Mouse (Mus musculus): ENCODE measurements at regions not wholly inside any gene's neighbourhood (a gene's known extent, or its start where the extent isn't known, plus 50 kb on each side); places are given as distances from the start of the nearest gene placed in this dataset.

GRCm38 (mm10) chr17:74920056-74920455 is 85.3 kb upstream of the Ltbp1 start:
- peak; percentile 51 for DNase-seq

DNA sequence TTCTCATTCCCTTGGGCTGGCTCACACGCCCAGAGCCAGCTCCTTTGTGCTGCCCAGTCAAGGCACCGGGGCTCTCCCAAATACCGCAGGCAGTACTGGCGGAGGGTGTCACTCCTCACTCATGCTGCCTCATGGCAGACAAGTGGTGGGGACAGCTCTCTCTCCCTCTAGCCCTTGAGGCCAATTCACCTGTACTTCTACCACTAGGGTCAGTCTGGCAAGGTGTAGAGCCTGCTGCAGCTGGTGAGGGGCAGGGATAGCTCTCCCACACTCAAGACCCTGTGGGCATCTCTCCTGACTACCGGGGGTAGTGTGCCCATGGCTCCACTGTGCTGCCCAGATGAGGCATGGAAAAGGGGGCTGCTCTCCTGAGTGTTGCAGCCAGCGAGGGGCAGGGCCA is 84.0 kb upstream of the Ltbp1 start:
- DNase-seq = no peak

DNA sequence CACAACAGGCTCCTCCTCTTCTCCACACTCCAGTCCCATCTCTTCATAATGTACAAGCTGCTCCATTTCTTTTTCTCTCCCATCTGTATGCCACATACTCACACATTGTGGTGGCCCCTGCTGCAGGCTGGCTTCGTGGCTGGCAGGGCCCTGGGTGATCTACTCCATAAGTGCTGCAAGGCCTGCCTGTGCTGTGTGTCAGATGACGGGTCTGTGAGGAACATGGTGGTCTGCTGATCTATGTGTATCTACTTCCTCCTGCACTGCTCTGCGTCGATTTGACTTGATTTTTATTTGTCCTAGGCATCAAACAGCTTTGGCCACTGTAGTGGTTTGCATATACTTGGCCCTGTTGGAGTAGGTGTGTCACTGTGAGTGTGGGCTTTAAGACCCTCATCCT is 83.4 kb upstream of the Ltbp1 start:
- no peak for DNase-seq

GRCm38 (mm10) chr17:74922591-74922990 is 82.8 kb upstream of the Ltbp1 start:
- DNase-seq = no peak

DNA sequence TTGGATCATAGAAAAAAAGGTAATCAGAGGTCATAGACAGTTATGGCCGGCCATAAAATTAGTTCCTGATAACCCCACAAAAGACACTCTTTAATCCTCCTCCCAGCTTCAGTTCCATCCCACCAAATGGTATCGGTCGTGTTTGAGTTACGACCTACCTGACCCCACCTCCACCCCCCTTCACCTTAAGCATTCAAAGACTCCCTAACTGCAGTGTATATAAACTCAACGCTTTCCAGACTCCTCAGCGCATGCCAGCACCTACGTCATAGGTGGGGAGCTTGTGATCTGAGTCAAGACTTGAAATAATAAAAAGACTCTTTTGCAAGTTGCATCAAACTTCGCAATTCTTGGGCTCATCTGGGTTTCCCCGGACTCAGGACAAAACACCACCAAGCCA is 82.3 kb upstream of the Ltbp1 start:
- no peak for DNase-seq

DNA sequence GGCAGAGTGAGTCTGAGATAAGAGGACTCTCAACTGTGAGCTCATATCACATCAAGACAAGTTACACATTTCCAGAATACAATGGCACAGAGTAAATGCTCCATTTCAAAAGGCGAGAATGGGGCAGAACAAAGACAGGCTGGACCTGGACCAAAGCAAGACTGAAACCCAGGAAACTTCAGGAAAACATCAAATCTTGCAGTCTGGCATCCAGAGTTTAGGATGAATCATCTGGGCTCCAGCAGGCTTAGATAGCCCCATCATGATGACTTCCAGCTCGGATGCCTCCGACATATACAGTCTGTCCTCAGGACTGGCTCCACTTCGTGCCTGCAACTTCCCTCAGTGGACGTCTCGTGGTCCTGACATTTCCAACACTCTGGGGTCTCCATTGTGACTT is 80.2 kb upstream of the Ltbp1 start:
- no peak for DNase-seq

DNA sequence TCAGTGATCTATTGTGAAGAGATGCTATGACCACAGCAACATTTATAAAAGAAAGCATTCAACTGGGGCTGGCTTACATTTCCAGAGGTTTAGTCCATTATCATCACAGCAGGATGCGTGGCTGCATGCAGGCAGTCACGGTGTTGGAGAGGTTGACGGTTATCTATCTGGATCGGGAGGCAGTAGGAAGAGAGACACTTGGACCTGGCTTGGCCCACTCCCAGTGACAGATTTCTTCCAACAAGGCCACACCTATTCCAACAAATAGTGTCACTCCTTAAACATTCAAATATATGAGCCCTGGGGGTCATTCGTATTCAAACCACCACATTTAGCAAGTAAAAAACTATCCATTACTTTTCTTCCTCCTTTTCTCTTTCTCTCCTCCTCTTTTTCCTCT is 77.4 kb upstream of the Ltbp1 start:
- no peak for DNase-seq

- no peak for DNase-seq
Observed at GRCm38 (mm10) chr17:74931540-74931939, 73.8 kb upstream of the Ltbp1 start.

DNA sequence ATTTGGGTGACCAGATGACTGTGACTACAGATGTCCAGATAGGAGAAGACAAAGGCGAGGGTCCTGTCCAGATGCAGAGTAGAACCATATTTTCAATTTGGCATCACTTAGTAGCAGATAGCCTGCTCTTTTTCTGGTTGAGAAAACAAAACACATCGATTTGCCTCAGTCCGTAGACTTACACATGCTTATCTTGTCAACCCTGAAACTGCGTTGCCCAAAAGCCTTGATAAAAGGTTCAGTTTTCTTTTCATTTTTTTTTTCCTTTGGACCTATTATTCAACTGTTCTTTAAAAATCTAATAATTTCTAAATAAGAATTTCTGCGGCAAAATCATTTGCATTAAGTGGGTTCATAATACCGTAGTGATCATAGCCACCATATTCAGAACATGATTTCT is 64.0 kb upstream of the Ltbp1 start:
- no peak for DNase-seq

DNA sequence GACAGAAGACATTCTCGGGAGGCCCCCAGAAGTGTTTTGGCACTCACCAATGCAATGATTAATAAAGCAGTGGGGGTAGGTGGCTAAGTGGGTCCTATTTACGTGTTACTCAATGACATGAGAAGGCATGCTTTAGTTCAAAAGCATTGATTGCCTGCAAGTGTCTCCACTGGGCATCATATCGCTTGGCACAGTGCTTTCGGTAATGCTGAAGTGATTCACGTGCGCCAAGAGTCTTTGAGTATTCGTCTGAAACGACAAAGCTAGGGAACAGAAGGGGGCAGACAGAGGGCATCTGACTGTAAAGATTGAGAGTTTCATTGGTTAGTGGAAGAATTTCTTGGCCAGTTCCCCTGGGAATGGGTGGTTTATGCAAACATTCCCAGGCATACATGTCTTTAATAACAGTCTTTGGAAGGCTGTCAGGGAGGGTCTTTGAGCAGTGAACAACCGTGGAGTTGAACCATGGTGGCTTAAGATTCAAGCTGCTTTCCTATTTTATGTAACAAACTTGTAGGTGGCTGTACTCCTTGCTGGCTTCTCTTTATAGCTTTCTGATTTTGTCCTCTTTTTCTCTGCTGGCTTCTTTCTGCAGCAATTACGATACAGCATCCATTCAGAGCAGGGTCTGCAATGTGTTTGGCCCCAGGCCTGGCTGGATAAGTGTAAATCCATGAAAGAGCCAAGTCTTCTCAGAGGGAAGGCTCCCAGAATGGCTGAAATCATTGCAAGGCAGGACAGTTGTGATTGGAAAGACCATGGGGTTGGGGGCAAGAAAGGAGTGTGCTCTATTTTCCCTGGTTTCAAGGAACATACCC is 62.2 kb upstream of the Ltbp1 start:
- no peak for DNase-seq

DNA sequence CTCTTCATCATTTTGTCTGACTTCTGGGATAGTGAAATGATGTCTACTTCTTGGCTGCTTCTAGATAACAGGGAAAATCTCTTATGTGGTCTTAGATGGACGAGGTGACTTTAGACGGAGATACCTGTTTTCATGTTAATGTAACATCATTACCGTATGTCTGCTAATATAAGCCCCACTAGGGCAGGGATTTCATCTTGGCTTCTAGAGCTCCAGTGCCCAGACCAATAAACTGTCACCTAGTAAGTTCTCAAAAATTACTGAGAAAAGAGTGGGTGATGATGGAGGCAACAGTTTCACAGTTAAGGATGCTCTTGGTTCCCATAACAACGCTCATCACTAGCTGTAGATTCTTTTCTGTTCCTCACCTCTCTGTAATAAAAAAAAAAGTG is 61.6 kb upstream of the Ltbp1 start:
- DNase-seq = no peak

DNA sequence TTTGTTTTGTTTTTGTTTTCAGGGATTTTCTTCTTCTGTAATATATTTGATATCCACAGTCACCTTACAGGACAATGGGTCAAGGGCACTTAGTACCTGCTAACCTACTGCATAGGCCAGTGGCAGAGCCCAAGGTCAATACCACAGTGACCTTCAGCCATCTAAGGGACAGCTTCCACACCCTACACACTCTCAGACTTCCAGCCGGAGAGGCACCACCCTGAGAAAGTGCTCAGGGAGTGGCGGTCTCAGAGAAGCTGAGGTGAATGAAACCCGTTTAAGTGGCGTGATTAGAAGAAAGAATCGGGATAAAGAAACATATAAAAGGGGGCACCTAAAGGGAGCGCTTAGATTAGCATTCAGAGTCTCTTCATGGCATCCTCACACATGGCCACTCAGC is 60.2 kb upstream of the Ltbp1 start:
- DNase-seq = no peak

DNA sequence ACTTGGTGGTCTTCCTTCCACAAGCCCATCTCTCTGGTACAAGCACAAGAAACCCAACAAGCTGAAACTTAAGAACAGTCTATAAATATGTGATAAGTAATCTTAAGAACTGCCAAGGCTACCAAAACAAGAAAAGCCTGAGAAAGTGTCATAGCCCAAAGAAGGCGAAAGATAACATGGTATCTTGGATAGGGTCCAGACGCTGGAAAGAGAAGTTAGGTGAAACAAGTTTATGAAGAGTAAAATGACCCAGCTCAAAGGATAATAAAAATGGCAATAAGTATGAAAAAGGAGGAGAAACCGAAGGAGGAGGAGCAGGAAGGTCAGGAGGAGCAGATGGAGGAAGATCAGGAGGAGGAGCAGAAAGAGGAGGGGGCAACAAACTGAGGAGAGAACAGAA is 56.9 kb upstream of the Ltbp1 start:
- no peak for DNase-seq

DNA sequence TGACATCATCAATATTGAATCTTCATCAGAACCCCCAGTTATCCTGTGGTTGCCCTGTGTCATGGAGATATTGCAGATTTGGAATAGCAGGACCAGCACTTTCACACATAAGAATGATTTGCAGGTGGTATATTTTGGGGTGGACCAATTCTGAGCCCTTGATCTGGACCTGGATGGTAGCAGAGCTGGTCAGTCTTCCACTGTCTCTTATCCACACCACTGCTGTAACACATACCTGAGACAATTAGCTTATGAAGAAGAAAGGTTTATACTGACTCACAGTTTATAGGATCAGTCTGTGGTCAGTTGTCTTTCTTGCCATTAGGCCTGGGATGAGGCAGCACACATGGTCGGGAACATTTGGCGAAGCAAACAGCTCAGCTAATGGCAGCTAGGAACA is 55.1 kb upstream of the Ltbp1 start:
- no peak for DNase-seq

DNA sequence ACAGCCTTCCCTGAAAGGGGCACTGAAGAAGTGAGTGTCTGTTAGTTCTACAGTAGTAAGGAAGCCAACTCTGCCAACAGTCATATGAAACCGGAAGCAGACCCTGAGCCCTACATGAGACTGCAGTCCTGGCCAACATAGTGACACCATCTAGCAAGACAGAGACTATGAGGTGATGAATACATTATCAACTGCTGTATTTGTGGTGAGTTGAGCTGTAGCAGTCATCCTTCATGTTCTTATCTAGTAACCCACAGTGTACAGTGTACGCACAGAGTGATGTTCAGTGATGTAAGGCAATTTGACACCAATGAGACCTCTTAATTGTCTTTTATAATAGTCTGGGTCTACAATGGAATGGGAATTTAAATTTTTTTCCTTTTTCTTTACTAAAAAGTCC is 50.4 kb upstream of the Ltbp1 start:
- DNase-seq = no peak
